Mouse (Mus musculus) ES-E14 (cell line): Measurements from ENCODE around the gene Chmp1a.

Experiments
- CHD2 ChIP-seq: IDR thresholded peaks from 2 replicates; pipeline ENCODE4 v1.6.1; 2014; ENCODE audit warnings: mild to moderate bottlenecking, low read depth, low read length, inconsistent platforms
- HCFC1 ChIP-seq: IDR thresholded peaks from 2 replicates; pipeline ENCODE4 v1.6.1; 2012; ENCODE audit warnings: low read length, inconsistent platforms, borderline replicate concordance; ENCODE audit not compliant: insufficient read depth
- MAFK ChIP-seq: IDR thresholded peaks from 2 replicates; pipeline ENCODE4 v1.6.1; 2014; ENCODE audit warnings: mild to moderate bottlenecking, low read depth, low read length, inconsistent platforms; ENCODE audit not compliant: insufficient read depth
- ZC3H11A ChIP-seq: IDR thresholded peaks from 2 replicates; pipeline ENCODE4 v1.6.1; 2012; ENCODE audit warnings: low read depth, mild to moderate bottlenecking, inconsistent platforms, low read length, borderline replicate concordance
- ZNF384 ChIP-seq: IDR thresholded peaks from 2 replicates; pipeline ENCODE4 v1.6.1; 2012; ENCODE audit warnings: low read depth, low read length, inconsistent platforms

GRCm38 (mm10) chr8:123181391-123181790 lies 31.2 kb downstream of the Chmp1a start:
- TF ChIP-seq CHD2 (no peak), MAFK (no peak), HCFC1 (no peak), ZNF384 (no peak), ZC3H11A (no peak)
